Mouse (Mus musculus) c-Kit-positive CD71-positive TER-119-positive erythroid progenitor cells, embryonic 14.5 days (primary cell): ENCODE results near the gene Cyp21a1.
"Not testable (repeated sequence)": the region's sequence is repeated elsewhere in the genome, so short reads cannot be mapped to it uniquely, and the experiment has no call there.

Experiments
- DNase-seq: peaks from one replicate; pipeline ENCODE4 v3.0.0-alpha.2; 2013; ENCODE audit warnings: low spot score

Cyp21a1 gene

DNA sequence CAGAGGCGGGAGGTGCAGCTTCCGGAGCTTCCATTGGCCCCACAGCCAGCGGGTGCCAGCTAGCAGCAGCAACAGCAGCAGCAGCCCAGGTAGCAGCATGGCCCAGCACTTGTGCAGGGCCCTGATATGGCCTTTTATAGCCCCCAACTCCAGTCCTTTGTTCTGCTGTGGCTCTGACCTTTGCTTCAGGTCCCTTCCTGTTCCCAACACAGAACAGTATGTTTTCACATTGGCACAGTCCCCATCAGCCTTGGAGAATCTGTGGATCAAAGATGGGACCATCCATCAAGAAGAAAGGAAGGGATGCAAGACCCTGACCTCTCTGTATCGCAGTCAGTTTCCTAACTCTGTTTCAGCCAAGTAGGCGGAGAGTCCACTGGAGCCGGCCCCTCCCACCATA lies at the start of gene Cyp21a1:
TSS of gene Cyp21a1 (minus strand) at position 261 of the 400 bp plus-strand sequence.
- not testable (repeated sequence) for DNase-seq

DNA sequence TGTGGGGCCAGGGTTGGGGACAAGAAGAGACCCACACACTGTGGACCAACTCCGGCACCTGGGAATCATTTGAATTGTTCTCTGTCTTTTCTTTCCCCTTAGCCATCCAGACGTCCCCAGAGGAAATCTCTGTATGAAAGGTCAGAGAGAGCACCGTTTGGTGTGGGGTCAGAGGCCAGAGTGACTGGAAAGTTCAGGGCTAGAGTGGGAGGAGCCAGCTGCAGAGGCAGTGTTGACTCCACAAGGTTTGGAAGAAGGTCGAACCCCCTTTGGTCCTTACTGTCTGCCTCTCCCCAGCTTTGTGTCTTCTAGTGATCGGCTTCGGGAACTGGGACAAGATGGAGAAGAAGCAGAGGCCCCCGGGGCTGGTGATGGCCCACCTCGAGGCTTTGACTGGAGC lies 49.1 kb upstream of the Cyp21a1 start:
- no peak for DNase-seq

DNA sequence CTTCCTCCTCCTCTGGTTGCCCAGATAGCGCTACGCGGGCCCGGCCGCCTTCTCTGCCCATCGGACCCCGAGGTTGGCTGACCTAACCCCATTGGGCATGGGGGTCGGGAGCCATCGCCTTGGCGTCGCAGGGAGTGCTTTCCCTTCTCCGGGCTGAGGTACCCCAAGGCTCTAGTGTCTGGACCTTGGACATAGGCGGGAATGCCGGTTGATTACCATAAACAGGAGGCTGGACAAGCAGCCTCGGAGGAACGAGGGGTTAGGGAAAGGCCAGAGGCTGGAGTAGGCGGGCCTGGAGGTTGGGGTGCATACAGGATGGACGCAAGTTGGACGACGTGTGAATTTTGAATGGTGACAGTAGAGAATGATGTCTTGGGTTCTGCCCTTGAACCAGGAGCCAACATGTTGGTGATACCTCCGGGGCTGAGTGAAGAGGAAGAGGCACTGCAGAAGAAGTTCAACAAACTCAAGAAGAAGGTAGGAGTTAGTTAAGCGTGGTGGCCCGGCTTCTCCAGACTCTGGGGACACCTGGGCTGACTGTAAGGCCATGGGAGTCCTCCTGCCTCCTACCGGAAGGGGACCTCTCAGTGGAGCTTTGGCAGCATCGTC lies 46.3 kb upstream of the Cyp21a1 start:
- no peak for DNase-seq

DNA sequence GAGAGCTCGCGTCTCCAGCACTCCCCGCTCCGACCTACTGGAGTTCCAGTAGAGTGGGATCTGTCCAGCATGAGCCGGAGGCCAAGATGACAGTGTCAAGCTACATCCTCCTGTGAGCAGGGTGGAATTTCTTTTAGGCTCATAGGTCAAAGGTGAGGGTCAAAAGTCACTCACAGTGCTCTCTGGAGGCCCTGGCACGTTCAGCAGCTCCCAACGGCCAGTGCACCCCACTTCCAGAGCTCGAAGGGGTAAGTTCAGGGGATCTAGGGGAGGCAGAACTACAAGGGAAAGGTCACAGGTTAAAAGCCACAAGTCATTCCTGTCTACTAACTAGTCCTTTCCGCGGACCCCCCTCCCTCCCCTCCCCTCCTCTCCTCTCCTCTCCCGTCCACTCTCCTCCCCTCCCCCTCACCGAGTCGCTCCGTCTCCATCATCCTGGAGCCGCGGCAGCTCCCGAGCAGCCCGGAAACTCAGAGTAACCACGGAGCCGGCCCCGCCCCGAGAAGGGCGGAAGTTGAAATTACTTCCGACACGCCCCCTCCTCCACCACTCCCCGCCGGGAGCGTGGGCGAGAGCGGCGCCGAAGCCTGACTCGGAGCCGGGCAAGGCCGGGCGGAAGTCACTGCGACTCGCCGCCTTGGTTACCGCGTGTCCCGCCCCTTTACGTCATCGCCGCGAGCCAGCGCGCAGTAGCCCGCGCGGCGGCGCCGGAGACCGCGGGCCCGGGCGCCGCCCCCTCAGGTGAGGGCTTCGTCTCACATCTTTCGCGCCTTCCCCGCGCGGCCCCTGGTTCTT lies 45.6 kb upstream of the Cyp21a1 start, which contains the start of the genes Skiv2l and Nelfe:
TSS of gene Skiv2l (minus strand) at position 489 of the 795 bp plus-strand sequence.
TSS of gene Nelfe (plus strand) at position 670 of the 795 bp plus-strand sequence.
- DNase-seq = peak; percentile 96

DNA sequence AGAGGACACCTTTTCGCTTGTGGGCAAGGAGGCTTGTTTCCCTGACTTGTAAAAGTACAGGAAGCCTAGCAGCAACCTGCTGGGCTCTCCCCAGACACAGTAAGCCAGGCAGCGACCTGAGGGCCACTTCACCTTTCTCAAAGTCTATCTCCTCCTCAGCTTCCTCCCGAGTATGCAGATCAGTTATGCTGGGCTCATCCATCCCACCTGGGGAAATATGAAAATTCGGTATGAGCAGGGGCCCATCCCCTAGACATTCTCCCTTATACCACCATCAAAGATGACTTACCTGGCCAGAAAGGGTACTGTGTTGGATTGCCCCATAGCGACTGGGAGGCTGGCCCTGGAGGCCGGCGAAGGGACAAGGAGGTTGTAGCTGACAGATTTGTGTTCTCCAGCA lies 43.3 kb upstream of the Cyp21a1 start:
- DNase-seq = no peak

DNA sequence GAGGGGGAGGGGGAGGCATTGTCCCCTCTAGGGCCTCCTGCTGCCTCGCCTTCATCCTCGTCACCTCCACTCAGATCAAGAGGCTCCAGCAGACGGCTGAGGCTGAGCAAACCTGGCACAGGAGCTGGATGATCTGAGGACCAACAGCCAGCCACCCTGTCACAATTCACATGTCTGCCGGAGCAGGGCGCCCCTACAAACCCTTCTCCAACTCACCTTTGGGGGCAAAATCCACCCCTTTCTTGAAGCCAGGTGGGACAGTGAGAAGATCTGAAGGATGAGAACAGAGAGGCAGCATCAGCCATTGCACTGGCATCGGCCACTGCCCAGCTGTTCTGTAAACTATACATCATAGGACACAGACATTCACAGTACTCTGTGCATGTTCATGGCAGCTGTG lies 42.8 kb upstream of the Cyp21a1 start:
- no peak for DNase-seq

DNA sequence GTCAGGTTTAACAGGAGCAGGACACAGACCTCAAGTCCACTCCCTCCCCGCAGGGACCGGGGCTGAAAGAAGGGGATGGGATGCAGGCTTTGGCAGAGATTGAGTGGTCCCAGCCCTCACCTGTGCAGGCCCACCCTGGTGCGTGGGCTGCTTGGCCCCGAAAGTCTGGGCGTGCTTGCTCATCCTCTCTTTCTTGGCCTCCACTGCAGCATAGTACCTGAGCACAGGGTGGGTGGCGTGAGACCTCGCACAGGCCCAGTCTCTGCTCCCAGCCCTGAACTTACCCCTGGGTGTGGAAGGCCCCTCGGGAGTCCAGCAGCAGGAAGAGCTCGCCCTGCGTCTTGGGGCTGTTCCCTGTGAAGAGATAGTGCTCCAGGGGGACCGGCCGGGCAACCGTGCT lies 40.5 kb upstream of the Cyp21a1 start:
- no peak for DNase-seq

DNA sequence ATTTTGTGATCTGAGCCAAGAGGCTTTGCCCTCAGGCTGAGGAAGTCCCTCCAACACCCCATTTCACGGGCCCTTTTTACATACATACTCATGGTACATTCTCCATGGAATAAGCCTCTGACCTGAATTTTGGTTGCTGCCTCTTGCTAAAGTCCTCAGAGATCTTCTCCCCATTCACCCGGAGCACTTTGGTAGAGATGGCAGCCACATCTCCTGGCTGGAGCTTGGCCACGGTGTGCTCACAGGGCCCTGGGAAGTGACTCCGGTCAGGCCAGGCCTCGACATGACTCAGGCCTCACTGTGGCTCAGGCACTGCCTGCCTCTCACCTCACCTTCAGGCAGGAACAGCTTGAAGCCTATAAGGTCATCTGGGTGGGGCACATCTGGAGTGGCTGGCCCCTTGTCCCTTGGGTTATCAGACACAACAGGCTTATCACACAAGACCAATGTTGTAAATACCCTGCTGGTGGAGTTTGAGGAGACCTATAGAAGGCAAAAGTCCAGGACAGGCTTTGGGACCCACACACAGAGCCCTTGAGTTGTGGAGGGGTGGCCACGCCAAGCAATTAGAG lies 36.5 kb upstream of the Cyp21a1 start:
- peak; percentile 32 for DNase-seq

DNA sequence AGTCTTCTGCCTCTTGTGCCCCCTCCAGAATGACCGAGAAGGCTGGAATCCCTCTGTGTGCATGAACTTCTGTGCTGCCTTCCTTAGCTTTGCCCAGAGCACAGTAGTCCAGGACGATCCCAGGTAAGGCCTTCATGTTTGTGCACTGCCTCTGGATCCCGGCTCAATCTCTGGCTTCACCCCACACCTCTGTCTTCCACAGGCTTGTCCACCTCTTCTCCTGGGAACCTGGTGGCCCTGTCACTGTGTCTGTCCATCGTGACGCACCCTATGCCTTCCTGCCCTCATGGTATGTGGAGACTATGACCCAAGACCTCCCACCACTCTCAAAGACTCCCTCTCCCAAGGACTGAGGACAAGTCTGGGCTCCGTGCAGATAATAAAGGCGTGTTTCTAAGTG lies 34.4 kb upstream of the Cyp21a1 start:
- DNase-seq = no peak

DNA sequence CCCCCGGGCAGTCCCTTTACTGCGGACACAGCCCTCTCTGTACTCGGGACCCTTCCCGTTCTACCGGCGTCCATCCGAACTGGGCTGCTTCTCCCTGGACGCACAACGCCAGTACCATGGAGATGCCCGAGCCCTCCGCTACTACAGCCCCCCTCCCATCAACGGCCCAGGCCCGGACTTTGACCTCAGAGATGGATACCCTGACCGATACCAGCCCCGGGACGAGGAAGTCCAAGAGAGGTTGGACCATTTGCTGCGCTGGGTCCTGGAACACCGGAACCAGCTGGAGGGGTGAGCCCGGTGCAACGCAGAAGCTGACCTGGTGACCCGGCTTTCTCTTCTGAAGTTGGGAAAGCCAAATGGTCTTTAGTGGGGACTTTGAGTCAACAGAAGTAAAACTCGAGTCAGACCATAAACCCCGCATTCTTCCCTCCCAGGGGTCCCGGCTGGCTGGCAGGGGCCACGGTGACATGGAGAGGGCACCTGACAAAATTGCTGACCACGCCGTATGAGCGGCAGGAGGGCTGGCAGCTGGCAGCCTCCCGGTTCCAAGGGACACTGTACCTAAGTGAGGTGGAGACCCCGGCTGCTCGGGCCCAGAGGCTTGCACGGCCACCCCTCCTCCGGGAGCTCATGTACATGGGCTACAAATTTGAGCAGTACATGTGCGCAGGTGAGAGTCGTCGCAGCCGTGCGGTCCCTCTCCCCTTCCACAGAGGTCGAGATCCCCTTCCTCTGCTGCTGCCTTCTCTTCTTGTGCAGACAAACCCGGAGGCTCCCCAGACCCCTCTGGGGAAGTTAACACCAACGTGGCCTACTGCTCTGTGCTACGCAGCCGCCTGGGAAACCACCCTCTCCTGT lies 33.3 kb upstream of the Cyp21a1 start:
- no peak for DNase-seq

DNA sequence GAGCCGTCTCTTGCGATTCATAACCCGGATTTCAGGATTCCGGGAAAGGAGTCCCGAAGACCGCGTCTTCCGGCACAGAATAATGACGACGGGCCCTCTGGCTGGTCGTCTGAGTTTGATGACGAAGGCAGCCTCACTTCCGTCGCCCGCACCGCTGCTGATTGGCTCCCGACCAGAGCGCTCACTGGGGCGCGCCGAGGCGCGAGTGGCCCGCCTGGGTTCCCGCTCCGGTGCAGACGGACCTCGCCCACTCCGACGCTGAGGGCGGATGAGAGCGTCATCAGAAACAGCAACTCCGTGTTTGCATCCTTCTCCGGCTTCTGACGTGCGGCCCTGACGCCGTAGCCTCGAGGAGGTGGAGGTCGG lies 32.5 kb upstream of the Cyp21a1 start, which contains the start of the genes Stk19 and Dxo:
TSS of gene Stk19 (minus strand) at position 90 of the 366 bp plus-strand sequence.
TSS of gene Dxo (plus strand) at position 164 of the 366 bp plus-strand sequence.
- DNase-seq = peak; percentile 95

DNA sequence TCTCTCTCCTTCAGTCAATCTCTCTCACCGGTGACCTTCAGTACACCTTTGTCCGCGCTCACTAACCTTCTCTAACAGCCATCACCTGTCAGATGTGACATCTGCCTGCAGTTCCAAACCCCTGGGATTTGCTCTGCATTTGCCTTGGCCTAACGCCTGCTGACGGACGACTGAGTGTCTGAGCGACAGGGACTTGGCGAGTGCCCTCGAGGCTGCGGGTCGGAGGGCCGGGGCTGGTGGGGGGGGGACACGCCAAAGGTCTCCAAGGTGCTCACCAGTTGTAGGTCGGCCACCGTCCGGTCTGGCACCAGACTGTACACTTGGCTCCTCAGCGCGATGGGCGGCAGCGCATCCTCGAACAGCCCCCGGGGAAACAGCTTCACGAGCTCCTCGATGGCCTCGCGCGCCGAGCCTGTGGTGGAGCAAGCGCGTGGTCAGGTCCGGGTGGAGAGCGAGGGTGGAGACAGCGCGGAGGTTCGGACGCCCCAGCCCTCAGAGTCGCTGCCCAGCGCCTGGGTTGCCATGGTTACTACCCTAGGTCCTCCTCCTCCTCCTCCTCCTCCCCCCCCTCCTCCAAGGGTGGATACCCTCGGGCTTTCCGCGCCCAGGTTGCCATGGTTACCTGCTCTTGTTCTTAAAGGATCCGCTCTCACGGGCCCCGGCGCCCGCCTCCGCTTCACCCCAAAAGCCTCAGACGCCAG lies 31.9 kb upstream of the Cyp21a1 start:
- DNase-seq = no peak

DNA sequence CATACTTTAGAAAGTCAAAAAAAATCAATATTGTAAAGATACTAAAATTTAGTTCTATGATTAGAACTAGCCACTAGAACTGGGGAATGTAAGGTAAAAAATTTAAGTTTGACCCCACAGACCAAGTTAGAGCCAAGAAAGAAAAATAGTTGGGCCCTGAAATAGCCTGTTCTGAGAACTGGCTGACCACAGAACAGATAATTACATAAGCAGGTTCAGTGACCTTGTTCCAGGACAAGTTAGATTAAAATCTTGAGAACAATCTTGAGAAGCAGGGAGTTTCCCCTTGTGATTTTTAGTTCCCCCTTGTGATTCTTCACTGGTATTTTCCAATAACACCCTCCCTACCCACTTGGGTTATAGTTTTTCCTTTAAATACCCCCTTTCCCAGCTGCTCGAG lies 26.4 kb upstream of the Cyp21a1 start:
- not testable (repeated sequence) for DNase-seq

DNA sequence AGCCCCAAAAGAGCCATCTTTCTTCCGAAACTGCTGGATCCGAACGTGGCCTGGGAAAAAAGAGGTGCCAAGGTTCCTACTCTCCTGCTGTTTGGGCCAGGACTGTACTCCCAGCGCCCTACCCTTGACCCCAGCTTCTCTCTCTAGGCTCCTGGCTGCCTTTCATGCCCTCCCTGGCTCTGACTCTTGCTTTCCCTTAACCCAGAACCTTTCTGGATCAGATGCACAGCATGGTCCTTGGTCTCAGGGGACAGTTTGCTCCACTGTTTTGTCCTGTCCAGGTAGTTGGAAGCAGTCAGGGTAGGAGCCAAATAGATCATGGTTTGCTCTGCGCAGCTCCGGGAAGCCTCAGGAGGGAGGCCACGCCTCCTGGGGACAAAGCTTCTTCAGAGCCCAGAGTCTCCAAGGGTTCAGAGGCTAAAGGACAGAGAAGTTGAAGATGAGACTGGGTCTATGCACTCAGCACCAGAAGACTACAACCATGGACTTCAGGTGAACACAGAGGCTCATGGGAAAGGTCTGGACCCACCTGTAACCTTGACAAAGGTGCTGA lies 10.5 kb upstream of the Cyp21a1 start:
- no peak for DNase-seq

DNA sequence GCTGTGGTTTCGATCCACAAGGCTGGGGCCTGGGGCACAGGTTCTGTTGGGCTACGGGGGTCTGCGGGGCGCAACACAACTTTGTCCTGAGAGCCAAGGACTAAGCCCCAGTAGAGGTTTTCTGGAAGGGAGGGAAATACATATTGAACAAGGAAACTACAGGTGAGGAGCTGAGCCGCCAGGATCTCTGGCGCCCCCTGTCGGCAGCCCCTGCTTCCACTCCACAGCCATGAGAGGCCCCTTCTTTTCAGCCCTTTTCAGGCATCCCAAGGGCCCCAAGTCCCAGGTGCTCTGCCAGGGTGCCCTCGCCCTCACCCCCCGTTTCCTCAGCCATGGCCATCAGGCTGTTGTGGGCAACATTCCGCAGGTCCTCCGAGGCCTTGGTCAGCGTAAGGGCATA lies 9.4 kb upstream of the Cyp21a1 start:
- DNase-seq = peak; percentile 27

DNA sequence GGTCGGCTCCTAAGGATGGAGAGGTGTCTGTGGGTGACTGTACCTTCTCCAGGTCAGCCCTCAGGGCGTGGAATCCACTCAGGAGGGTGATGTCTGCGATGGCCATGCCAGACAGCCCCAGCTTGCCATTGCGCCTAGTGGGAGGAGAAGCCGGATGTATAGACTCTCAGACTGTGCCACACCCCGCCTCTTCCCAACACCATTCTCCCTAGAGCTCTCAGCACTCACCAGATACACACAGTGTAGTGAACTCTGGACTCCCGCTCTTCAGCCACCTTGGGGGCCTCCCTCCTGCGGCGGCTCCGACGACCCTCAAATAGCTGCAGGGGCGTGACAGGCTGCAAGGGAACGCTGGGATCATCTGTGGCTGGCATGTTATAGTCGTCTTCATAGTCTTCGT lies 6.9 kb upstream of the Cyp21a1 start:
- DNase-seq = no peak

DNA sequence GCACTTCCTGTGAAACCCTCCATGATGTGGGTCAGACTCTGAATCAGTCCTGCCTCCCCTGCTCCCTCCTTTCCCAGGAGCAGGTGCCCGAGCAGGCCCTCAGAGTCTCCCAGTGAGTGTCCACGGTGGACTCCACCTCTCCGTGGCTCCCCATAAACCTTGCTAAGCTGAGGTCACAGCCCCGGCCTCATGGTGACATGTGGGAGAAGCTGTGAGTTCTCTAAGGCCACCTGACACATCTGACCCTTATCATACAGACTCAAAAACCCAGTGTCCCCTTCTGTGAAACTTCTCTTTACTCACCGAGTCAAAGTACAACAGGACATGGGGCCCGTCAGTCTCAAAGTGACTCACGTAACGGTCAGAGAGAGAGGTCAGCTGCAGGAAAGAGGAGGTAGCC lies 6.5 kb upstream of the Cyp21a1 start:
- DNase-seq = not testable (repeated sequence)

DNA sequence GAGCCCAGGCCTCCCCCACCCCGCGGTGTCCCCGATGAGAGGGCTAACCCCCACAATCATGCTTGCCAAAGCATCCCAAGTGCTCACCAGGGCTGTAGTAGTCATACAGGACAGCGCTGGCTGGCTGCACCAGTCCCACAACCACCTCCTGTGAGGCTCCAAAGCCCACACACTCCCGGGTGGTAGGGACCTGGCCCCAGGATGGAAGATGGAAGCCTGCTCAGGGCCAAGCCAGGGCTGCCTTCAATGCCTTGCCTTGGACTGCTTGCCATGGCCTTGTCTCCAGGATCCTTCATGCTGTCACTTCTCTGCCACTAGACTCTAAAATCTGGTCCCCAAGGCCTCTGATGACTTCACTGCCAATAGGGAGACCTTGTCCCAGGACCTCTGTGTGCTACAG lies 6.0 kb upstream of the Cyp21a1 start:
- DNase-seq = not testable (repeated sequence)

DNA sequence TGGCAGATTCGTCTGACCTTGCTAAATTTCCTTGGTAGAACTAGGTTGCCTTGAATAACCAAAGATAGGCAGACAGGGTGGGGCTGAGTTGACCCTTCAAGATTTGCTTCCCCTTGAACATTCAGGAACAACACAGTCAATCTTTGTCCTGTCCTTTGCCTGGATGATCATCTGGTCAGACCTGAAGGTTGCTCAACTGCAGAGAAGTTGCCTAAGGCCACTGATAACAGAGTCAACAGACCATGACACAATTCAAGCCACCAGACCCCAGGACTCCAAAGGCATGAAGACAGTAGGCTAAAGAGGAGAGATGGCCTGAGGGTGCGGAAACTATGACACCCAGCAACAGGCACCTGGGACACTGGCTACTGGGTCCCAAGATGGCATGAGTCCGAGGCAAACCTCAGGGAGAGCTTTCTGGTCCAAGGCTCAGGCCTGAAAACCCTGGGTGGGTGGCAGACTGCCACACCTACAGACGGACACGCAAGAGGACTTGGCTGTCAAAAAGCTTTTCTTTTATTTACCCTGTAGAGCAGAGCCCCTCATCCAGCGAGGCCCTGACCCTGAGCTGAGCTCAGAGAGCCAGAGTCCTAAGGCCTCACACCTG lies 4.3 kb upstream of the Cyp21a1 start:
- DNase-seq = no peak

DNA sequence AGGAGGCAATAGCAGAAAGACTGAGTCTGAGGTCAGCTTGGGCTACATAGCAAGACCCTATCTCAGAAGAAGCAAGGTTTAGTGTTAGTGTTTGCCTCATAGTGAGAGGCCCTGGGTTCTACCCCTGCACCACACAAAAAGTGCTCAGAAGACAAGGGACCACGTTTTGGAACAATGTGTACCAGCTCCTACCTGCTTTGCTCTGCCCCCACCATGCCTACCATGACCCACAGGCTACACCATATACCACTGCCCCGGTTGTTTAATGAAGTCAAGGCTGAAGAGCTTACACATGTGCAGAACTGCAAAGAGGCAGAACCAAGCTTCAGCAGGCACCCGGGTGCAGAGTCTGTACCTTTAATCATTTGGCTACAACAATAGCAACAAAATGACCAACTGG lies 2.8 kb upstream of the Cyp21a1 start:
- no peak for DNase-seq
